Mouse (Mus musculus): Measurements from ENCODE around the gene Atg13. TPM values are rescaled to one million over a fixed set of nuclear protein-coding genes. Genes with fewer than 3 reads are reported as not detected.

Gene Atg13
- polyA plus RNA-seq, 1 experiment from 2014 or later: 23.3 TPM

DNA sequence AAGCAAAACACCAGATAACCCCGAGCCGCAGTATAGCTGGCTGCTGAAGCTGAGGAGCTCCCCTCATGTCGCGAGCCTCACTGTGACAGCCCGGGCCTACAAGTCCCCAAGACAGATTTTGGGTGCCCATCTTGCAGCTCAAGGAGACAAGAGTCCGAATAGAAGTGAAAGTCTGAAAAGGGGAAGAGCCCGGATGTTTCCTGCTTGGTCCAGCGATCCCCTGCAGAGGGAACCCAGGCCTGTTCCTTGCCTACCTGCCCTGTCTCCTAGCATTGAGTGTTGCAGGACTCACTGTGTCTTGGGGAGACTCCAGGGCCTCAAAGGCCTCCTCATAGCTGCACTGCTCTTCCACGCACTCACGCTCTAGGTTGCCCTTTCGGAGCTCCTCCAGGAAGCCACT lies 74.9 kb downstream of the Atg13 start:
- DNase-seq (ENCODE audit: low spot score) (no peak), ATAC-seq (replicated peaks; ENCODE audit: low FRiP score) (no peak)
- WGBS: 68% methylated on average over 11 of the region's 11 CpGs
- Histone ChIP-seq H3K4me2 (peak overlapping the region; percentile 68), H3K4me1 (replicated peaks; ENCODE audit: control insufficient read depth, insufficient read depth, low read length) (peaks cover 26% of the 10 kb centered on the region), H3K36me3 (ENCODE audit: control insufficient read depth, insufficient read depth, low read length) (no peaks in the 10 kb centered on the region), H3K27ac (ENCODE audit: low read depth, low read length) (peak overlapping the region; percentile 73), H3K9me3 (ENCODE audit: control insufficient read depth, low read length) (no peaks in the 10 kb centered on the region), H3K27me3 (replicated peaks; ENCODE audit: control insufficient read depth, insufficient read depth, low read length) (no peaks in the 10 kb centered on the region), H3K9ac (ENCODE audit: low read depth, low read length) (peak overlapping the region; percentile 65), H3K4me3 (ENCODE audit: low read depth, low read length) (peak overlapping the region; percentile 43)

DNA sequence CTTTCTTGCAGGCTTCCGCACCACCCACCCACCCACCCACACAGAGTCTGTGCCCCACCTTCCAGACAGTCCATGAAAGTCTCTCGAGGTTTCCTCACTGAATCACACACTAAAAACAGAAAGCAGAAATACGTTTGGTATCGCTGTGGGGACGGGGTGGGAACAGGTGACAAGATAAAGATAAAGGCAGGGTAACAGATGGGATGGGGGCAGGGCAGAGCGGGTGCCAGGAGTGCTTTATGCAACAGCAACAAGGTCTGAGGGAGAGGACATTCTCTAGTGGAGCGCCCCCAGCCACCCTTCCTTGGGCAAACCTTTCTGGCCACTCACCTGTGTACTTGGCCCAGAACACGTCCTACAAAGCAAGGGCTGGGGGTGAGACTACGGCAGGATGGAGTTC lies 75.5 kb downstream of the Atg13 start:
- Histone ChIP-seq H3K9ac (ENCODE audit: low read depth, low read length) (peak overlapping the region; percentile 65; the same call in 1 of the 2 replicates), H3K27me3 (replicated peaks; ENCODE audit: control insufficient read depth, insufficient read depth, low read length) (no peaks in the 10 kb centered on the region), H3K4me1 (replicated peaks; ENCODE audit: control insufficient read depth, insufficient read depth, low read length) (peaks cover 22% of the 10 kb centered on the region), H3K36me3 (ENCODE audit: control insufficient read depth, insufficient read depth, low read length) (no peaks in the 10 kb centered on the region), H3K4me3 (ENCODE audit: low read depth, low read length) (peak overlapping the region; percentile 43), H3K9me3 (ENCODE audit: control insufficient read depth, low read length) (no peaks in the 10 kb centered on the region), H3K27ac (ENCODE audit: low read depth, low read length) (0 out of 2 replicates have a peak overlapping the region, but pooled peaks have one; percentile 73), H3K4me2 (peak overlapping the region; percentile 68)
- WGBS: 45% methylated on average over 9 of the region's 9 CpGs
- ATAC-seq (replicated peaks; ENCODE audit: low FRiP score): peak; percentile 77
- peak; percentile 51 for DNase-seq (ENCODE audit: low spot score)

DNA sequence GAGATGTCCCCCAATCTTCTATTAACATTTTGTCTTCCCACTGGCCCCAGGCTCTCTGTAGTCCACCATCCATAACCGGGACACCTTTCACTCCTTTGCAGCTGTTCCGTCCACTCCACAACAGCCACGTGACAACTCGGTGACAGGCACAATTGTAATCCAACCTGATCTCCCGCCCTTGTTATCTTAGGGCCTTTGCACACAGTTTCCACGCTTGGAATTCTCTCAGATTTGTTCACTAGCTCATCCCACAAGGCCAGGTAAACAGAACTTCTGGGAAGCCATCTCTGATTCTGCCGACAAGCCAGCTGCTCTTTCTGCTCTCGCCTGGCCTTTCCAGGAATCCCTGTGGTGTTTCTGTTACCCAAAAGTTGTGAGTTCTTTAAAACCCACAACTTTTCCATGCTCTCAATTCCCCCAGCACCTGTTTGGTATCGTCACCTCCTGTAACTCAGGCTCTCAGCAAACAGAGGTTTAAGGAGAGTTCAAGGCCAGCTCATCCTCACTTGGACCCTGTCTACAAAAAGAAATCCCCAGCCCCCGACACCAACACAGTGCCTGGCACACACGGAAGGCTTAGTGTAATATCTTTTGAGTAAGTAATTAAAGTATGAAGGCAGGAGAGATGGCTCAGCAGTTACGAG lies 76.9 kb downstream of the Atg13 start:
- H3K27me3 ChIP-seq (replicated peaks; ENCODE audit: control insufficient read depth, insufficient read depth, low read length): no peaks in the 10 kb centered on the region
- H3K27ac ChIP-seq (ENCODE audit: low read depth, low read length): no peak overlapping the region
- ATAC-seq (replicated peaks; ENCODE audit: low FRiP score) (no peak), DNase-seq (ENCODE audit: low spot score) (no peak)
- H3K9ac ChIP-seq (ENCODE audit: low read depth, low read length): no peak overlapping the region
- no peaks in the 10 kb centered on the region for H3K36me3 ChIP-seq (ENCODE audit: control insufficient read depth, insufficient read depth, low read length)
- WGBS: 70% methylated on average over 12 of the region's 12 CpGs
- peak overlapping the region; percentile 68 for H3K4me2 ChIP-seq
- no peaks in the 10 kb centered on the region for H3K9me3 ChIP-seq (ENCODE audit: control insufficient read depth, low read length)
- H3K4me3 ChIP-seq (ENCODE audit: low read depth, low read length): no peak overlapping the region
- peaks cover 22% of the 10 kb centered on the region for H3K4me1 ChIP-seq (replicated peaks; ENCODE audit: control insufficient read depth, insufficient read depth, low read length)

DNA sequence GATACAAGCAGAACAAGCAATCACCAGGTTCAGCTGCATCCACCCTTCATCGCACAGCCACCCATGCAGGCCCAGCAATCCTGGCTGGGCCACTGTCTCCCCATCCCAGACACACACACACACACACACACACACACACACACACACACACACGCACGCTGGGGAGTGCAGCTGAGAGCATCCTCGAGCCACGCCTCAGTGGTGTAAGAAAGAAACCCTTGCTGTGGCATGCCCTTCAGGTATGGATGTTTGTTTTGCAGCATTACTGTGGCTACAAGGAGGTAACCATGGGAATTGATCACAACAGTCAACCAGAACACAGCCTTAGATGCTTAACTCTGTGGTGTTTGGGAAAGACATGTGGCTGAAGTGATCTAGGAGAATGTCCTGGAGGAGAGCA lies 78.1 kb downstream of the Atg13 start:
- Histone ChIP-seq H3K36me3 (ENCODE audit: control insufficient read depth, insufficient read depth, low read length) (no peaks in the 10 kb centered on the region), H3K4me2 (no peak overlapping the region), H3K27ac (ENCODE audit: low read depth, low read length) (no peak overlapping the region), H3K9ac (ENCODE audit: low read depth, low read length) (no peak overlapping the region), H3K27me3 (replicated peaks; ENCODE audit: control insufficient read depth, insufficient read depth, low read length) (no peaks in the 10 kb centered on the region), H3K9me3 (ENCODE audit: control insufficient read depth, low read length) (no peaks in the 10 kb centered on the region), H3K4me1 (replicated peaks; ENCODE audit: control insufficient read depth, insufficient read depth, low read length) (peaks cover 22% of the 10 kb centered on the region), H3K4me3 (ENCODE audit: low read depth, low read length) (no peak overlapping the region)
- ATAC-seq (replicated peaks; ENCODE audit: low FRiP score): no peak
- no peak for DNase-seq (ENCODE audit: low spot score)
- WGBS: 76% methylated on average over 5 of the region's 5 CpGs

DNA sequence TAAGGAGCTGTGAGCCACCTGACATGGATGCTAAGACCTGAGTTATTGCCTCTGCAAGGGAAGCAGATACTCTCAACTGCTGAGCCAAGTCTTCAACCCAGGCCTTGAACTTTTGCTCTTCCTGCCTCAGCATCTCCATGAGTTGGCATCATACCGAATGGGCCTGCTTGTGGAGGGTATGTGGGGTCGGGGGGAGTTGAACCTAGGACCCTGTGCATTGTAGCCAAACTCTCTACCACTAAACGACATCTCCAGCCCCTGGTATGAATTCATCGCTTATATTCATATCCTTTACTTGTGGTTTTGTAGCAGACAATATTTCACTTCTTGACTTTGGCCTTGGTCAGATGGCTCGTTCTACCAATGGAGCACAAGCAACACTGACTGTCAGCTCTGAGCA lies 78.5 kb downstream of the Atg13 start:
- Histone ChIP-seq H3K4me2 (no peak overlapping the region), H3K36me3 (ENCODE audit: control insufficient read depth, insufficient read depth, low read length) (no peaks in the 10 kb centered on the region), H3K4me3 (ENCODE audit: low read depth, low read length) (no peak overlapping the region), H3K27ac (ENCODE audit: low read depth, low read length) (no peak overlapping the region), H3K9me3 (ENCODE audit: control insufficient read depth, low read length) (no peaks in the 10 kb centered on the region), H3K4me1 (replicated peaks; ENCODE audit: control insufficient read depth, insufficient read depth, low read length) (peaks cover 22% of the 10 kb centered on the region), H3K27me3 (replicated peaks; ENCODE audit: control insufficient read depth, insufficient read depth, low read length) (no peaks in the 10 kb centered on the region), H3K9ac (ENCODE audit: low read depth, low read length) (no peak overlapping the region)
- DNase-seq (ENCODE audit: low spot score): no peak
- no peak for ATAC-seq (replicated peaks; ENCODE audit: low FRiP score)
- WGBS: 86% methylated on average over 5 of the region's 5 CpGs

DNA sequence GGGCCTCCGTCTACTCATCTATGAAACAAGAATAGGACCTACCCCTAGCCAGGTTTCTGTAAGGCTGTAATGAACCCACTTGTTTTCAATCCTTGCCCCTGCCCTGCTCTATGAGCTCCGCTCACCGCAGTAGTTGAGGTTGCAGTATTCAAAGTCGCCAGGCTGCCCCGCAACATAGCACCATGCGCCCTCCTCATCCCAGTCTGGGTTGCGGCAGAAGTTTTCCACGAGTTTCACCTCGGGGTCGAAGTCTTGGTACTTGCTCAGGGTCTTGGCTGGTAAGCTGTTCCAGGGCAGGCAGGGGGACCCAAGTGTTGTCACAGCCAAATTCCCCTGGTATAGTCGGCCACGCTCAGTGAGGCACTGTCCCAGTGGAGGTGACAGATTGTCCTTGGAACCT lies 80.0 kb downstream of the Atg13 start:
- Histone ChIP-seq H3K9ac (ENCODE audit: low read depth, low read length) (no peak overlapping the region), H3K36me3 (ENCODE audit: control insufficient read depth, insufficient read depth, low read length) (no peaks in the 10 kb centered on the region), H3K4me3 (ENCODE audit: low read depth, low read length) (no peak overlapping the region), H3K4me2 (no peak overlapping the region), H3K4me1 (replicated peaks; ENCODE audit: control insufficient read depth, insufficient read depth, low read length) (peaks cover 11% of the 10 kb centered on the region), H3K9me3 (ENCODE audit: control insufficient read depth, low read length) (no peaks in the 10 kb centered on the region), H3K27me3 (replicated peaks; ENCODE audit: control insufficient read depth, insufficient read depth, low read length) (no peaks in the 10 kb centered on the region), H3K27ac (ENCODE audit: low read depth, low read length) (no peak overlapping the region)
- no peak for ATAC-seq (replicated peaks; ENCODE audit: low FRiP score)
- 84% methylated on average over 12 of the region's 12 CpGs for whole genome bisulfite sequencing
- no peak for DNase-seq (ENCODE audit: low spot score)

DNA sequence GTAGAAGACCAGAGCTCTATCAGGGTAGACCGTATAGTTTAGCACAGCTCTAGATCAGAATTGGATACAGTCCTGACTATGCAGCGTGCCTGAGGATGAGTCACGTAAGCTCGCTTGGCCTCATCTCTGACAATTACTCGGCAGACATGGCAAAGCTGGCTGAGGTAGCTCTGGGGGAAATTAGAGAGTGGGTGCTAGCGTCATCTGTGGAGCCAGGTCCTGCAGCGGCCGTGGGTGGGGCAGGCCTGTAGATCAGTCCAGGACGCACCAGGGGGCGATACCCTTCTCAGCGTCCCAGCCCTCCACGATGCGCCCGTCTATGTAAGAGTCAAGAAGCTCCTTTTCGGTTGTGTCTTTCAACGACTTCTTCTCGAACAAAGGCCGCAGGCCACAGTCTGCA lies 80.7 kb downstream of the Atg13 start:
- Histone ChIP-seq H3K9ac (ENCODE audit: low read depth, low read length) (no peak overlapping the region), H3K4me2 (no peak overlapping the region), H3K36me3 (ENCODE audit: control insufficient read depth, insufficient read depth, low read length) (no peaks in the 10 kb centered on the region), H3K4me3 (ENCODE audit: low read depth, low read length) (no peak overlapping the region), H3K27ac (ENCODE audit: low read depth, low read length) (no peak overlapping the region), H3K9me3 (ENCODE audit: control insufficient read depth, low read length) (no peaks in the 10 kb centered on the region), H3K27me3 (replicated peaks; ENCODE audit: control insufficient read depth, insufficient read depth, low read length) (no peaks in the 10 kb centered on the region), H3K4me1 (replicated peaks; ENCODE audit: control insufficient read depth, insufficient read depth, low read length) (peaks cover 4% of the 10 kb centered on the region)
- 75% methylated on average over 18 of the region's 18 CpGs for WGBS
- ATAC-seq (replicated peaks; ENCODE audit: low FRiP score): no peak
- DNase-seq (ENCODE audit: low spot score): no peak

DNA sequence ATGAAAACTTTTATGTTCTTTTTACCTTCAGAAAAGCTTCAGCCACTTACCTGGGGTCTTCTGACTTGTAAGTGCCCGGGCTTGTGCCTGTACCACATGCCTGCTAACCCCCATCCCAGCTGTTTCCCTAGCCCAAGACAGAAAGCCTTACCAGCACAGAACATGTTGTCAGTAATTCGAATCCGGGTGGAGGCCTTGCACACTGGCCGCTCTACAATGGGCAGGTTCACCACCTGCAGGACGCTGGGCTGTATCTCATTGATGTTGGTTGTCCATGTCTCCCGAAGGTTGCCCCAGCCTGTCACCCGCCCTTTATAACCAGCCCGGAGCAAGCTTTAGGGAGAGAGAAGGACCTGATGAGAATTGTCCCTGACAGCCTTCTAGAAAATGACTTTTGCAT lies 82.2 kb downstream of the Atg13 start:
- no peak for DNase-seq (ENCODE audit: low spot score)
- Histone ChIP-seq H3K27me3 (replicated peaks; ENCODE audit: control insufficient read depth, insufficient read depth, low read length) (no peaks in the 10 kb centered on the region), H3K4me2 (no peak overlapping the region), H3K27ac (ENCODE audit: low read depth, low read length) (no peak overlapping the region), H3K36me3 (ENCODE audit: control insufficient read depth, insufficient read depth, low read length) (no peaks in the 10 kb centered on the region), H3K9me3 (ENCODE audit: control insufficient read depth, low read length) (no peaks in the 10 kb centered on the region), H3K9ac (ENCODE audit: low read depth, low read length) (no peak overlapping the region), H3K4me3 (ENCODE audit: low read depth, low read length) (no peak overlapping the region), H3K4me1 (replicated peaks; ENCODE audit: control insufficient read depth, insufficient read depth, low read length) (no peaks in the 10 kb centered on the region)
- ATAC-seq (replicated peaks; ENCODE audit: low FRiP score): no peak
- WGBS: 86% methylated on average over 8 of the region's 8 CpGs

DNA sequence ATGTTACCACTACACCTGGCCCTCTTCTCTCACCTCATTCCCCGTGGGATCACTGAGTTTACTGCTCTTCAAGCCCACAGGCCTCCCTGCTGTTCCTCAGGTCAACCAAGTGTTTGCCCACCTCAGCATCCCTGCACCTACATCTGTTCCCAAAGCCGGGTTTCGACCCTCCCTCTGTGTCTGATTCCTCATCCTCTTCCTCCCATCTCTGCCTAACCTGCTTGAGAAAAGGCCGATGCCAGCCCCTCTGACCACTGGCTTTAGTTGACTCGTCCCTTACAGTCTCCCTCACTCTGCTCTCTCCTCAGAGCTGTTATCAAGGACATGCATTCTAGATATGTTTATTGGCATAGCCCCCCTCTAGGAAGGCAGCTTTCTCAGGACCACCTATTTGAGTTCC lies 82.9 kb downstream of the Atg13 start:
- Histone ChIP-seq H3K4me3 (ENCODE audit: low read depth, low read length) (no peak overlapping the region), H3K4me1 (replicated peaks; ENCODE audit: control insufficient read depth, insufficient read depth, low read length) (no peaks in the 10 kb centered on the region), H3K4me2 (no peak overlapping the region), H3K9ac (ENCODE audit: low read depth, low read length) (no peak overlapping the region), H3K27ac (ENCODE audit: low read depth, low read length) (no peak overlapping the region), H3K36me3 (ENCODE audit: control insufficient read depth, insufficient read depth, low read length) (peaks cover 1% of the 10 kb centered on the region; the same call in 1 of the 2 replicates), H3K9me3 (ENCODE audit: control insufficient read depth, low read length) (no peaks in the 10 kb centered on the region), H3K27me3 (replicated peaks; ENCODE audit: control insufficient read depth, insufficient read depth, low read length) (no peaks in the 10 kb centered on the region)
- no peak for ATAC-seq (replicated peaks; ENCODE audit: low FRiP score)
- 69% methylated on average over 5 of the region's 5 CpGs for WGBS
- no peak for DNase-seq (ENCODE audit: low spot score)

All from liver, embryonic 11.5 days (tissue).